Mouse (Mus musculus) monocyte, adult 2 months (primary cell): Measurements from ENCODE around the gene Eng.

Experiments
- DNase-seq, 2 experiments: peaks; one replicate each; pipeline ENCODE4 v3.0.0; 2022; ENCODE audit warnings: low spot score in 2 of 2, low read depth in 1 of 2

Eng gene

DNA sequence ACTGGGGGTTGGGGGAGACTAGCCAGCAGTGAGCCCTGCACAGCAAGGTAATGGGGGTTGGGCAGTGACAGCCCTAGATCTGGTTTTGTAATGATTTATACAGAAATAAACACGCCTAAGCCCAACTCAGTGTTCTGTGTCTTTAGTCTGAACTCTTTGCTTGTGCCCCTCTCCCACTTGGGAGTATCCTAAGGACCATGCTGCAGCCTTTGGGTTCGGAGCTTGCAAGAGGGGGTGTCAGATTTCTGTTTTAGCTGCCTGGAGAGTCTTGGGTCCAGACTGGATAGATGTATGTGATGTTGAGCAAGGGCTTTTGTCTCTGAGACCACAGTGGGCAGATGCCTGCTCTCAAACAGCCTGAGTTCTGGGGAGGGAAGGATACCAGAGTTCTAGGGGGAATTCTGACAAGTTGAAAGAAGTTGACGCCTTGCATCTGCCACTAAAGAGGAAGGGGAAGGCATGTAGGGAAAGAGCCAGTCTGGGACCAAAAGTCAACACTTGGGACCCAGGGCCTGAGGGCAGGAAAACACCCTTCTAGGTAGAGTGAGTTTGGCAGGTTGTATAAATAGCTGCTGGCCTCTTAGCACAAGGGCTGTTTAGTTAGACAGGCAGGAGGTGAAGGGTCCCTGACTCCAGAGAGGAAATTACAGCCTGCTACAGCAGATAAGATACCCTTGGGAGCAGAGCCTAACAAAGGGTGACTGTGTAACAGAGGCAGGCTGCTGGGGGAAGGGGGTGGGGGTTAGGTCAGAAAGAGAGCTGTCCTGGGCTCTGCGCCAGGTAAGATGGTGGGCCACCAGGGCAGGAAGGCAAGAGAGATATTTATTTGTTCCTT lies 25.5 kb upstream of the Eng start:
- DNase-seq: no peak

GRCm38 (mm10) chr2:32621517-32621859 lies 24.9 kb upstream of the Eng start, which contains the start of gene Ak1:
TSS of gene Ak1 (plus strand) at chr2:32621758.
- no peak for DNase-seq

- DNase-seq: no peak
Measured at GRCm38 (mm10) chr2:32624111-32624748, 22.2 kb upstream of the Eng start.

DNA sequence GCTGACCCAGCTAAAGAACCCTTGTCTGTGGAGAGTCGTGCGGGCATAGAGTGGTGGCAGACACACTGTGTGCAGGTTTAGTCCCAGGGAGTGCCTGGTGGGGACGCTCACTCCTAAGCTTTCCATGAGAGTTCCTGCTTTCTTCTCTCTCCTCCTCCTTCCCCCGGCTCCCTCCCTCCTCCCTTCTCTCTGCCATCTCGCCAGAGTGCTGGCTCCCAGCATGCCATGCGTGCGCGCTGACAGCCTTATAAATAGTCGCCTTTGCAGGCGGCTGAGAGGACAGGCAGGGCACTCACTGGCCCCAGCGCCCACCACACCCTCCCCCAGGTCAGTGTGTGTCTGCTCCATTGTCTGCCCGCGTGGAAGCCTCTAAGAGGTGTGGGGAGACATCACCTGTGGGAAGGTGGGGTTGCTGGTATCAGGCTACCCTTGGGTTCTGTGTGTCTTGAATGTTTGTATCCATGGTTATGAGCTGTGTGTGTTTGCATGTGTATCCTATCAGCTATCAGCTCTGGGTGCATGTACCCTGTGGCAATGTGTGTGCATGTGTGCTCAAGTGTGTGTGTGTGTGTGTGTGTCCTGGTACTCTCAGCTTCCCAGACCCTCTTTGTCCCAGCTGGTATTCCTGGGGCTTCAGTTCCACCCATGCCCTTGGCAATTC lies 21.1 kb upstream of the Eng start:
- no peak for DNase-seq

GRCm38 (mm10) chr2:32625873-32626694 lies 20.3 kb upstream of the Eng start:
- DNase-seq: no peak

GRCm38 (mm10) chr2:32627266-32628043 lies 18.9 kb upstream of the Eng start:
- no peak for DNase-seq

- no peak for DNase-seq
Measured at GRCm38 (mm10) chr2:32628044-32628550, 18.3 kb upstream of the Eng start.

GRCm38 (mm10) chr2:32628729-32629128 lies 17.7 kb upstream of the Eng start:
- no peak for DNase-seq

DNA sequence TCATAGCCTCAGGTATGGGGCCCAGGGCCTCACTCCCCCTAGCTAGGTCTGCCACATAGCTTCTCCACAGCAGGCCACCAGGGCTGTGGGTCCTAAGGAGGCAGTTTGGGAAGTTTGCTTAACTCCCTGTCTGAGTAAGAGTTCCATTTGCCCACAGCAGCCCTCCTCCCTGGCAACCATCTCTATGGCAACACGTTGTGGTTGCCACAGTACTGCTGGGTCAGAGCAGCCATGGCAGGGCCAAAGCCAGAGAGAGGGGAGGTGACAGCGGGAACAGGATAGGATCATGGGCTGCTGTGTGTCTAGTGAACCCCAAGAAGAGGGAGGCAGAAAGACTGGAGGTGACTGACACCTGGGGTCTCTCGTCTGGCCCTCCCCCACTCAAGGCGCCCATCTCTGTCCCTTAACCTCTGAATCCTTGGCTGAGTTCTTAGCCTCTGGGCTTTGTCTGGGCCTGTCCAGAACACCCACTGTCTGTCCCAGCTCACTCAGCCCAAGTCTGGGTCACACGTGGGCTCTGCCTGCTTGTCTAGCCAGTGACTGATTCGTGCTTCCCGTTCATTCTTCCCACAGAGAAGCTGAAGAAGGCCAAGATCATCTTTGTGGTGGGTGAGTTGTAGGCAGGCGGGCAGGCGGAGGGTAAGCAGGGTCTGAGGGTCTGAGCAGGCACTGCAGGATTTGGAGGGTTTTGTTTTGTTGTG lies 17.0 kb upstream of the Eng start:
- no peak for DNase-seq

DNA sequence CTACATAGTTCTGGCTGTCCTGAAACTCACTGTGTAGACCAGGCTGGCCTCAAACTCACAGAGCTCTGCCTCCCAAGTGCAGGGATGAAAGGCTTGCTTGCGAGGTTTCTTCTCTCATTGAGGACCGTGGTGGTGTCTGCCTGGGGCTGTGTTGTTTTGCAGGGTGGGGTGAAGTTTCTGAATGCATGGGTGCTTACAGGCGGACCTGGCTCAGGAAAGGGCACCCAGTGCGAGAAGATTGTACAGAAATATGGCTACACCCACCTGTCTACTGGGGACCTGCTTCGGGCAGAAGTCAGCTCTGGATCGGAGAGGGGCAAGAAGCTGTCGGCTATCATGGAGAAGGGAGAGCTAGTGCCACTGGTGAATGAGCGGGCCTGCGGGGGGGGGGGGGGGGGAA lies 16.4 kb upstream of the Eng start:
- no peak for DNase-seq

DNA sequence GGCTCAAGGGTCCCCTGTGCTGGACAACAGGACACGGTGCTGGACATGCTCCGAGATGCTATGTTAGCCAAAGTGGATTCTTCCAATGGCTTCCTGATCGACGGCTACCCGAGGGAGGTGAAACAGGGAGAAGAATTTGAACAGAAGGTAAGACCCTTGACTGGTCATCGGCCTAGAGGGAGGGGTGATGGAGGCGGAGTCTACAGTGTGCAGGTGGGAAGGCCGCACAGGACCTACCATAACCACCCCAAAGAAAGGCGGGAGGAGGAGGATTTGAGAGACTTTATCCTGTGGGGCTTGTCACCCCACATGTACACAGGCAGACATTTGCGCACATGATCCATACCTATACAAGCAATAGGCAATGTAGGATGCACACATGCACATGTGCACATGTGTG lies 15.3 kb upstream of the Eng start:
- DNase-seq: no peak

DNA sequence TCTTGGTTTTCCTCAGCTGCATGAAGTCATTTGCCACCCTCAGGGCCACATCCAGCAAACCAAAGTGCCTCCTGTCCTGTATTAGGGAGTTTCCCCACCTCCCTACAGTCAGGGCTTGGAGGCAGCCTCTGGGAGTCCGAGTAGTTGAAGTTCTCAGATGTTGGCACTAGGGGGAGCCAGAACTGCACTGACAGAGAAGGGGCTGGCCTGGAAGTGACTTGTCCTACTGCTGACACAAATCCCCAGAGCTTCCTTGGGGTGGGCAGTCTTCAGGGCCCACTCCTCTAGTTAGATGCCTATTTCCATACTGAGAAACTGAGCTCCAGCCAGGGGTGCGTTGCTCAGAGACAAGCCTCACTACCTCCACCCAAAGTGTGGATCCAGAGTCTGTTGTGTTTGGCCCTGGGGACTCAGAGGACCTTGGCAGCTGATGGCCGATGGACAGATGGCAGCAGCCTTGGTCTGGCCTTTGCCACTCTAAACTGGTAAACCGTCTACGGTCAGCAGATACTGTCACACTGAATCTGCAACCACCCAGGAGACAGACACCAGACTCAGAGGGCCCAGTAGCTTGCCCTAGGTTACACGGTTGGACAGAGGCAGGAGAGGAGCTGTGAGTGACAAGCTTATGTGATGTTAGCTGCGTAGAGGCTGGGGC lies 14.5 kb upstream of the Eng start:
- peak; percentile 58 to 69 for DNase-seq

DNA sequence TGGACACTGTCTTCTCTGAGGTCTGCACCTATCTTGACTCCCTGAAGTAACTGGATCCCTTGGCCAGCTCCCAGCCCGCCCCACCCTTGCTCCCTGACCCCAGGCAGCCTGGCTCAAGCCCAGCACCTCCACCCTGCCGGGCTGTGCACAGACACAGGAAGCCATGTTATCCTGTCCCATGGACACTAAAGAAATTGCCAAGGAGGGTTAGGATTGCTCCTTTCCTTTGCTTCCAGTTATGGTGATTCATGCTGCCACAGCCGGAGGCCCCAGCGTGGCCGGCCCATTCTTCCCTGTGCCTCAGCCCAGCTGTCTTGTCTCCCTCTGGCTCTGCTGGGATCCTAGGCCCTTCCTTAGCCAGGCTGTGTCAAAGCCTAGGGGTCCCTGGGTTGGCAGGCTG lies 12.7 kb upstream of the Eng start:
- no peak for DNase-seq

GRCm38 (mm10) chr2:32634277-32635105 lies 11.9 kb upstream of the Eng start:
- DNase-seq: no peak

- no peak for DNase-seq
Measured at GRCm38 (mm10) chr2:32636617-32637016, 9.8 kb upstream of the Eng start.

- DNase-seq: peak in 1 of 2 experiments; percentile 14
Measured at GRCm38 (mm10) chr2:32637778-32638281, 8.6 kb upstream of the Eng start.

DNA sequence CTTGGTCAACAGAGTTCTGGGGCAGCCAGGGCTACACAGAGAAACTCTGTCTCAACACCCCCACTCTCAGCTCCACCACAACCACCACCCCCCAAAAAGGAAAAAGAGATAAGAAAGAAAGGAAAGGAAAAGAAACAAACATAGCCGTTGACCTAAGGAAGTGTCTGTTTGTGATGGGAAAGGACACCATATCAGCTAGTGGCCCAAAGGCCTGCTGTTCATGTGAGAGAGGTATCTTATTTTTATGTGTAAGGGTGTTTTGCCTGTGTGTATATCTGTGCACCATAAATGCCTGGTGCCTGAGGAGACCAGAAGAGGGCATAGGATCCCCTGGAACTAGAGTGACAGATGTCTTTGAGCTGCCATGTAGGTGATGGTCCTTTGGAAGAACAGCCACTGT lies 6.8 kb upstream of the Eng start:
- no peak for DNase-seq

GRCm38 (mm10) chr2:32640550-32641051 lies 5.8 kb upstream of the Eng start:
- DNase-seq: no peak
